Mouse (Mus musculus) regulatory T cell (primary cell): ENCODE measurements at regions not wholly inside any gene's neighbourhood (a gene's known extent, or its start where the extent isn't known, plus 50 kb on each side); places are given as distances from the start of the nearest gene placed in this dataset.

ENCODE experiments used
- in situ Hi-C: fragments of 300-600 bp; cut with MboI, MseI; formaldehyde crosslinking; loops from one replicate; pipeline ENCODE4 v1.15.1; 2025; ENCODE audit warnings: high pct_unique_total_duplicates

GRCm38 (mm10) chr17:44336842-44337241 lies 148.5 kb downstream of the Clic5 start:
- in situ Hi-C loops: no loop called here

GRCm38 (mm10) chr17:44337253-44337652 lies 148.9 kb downstream of the Clic5 start:
- in situ Hi-C loops: no loop called here

GRCm38 (mm10) chr17:44344542-44344941 lies 156.2 kb downstream of the Clic5 start:
- in situ Hi-C loops: no loop called here

- in situ Hi-C loops: no loop called here
Observed at GRCm38 (mm10) chr17:44345374-44345773, 157.0 kb downstream of the Clic5 start.

GRCm38 (mm10) chr17:44350201-44350948 lies 162.0 kb downstream of the Clic5 start:
- in situ Hi-C loops: no loop called here

GRCm38 (mm10) chr17:44350949-44351244 lies 162.5 kb downstream of the Clic5 start:
- in situ Hi-C loops: no loop called here

GRCm38 (mm10) chr17:44351499-44352117 lies 163.2 kb downstream of the Clic5 start:
- in situ Hi-C loops: no loop called here

- in situ Hi-C loops: no loop called here
Observed at GRCm38 (mm10) chr17:44352142-44352541, 163.8 kb downstream of the Clic5 start.

GRCm38 (mm10) chr17:44363111-44363510 lies 174.7 kb downstream of the Clic5 start:
- in situ Hi-C loops: no loop called here

- in situ Hi-C loops: no loop called here
Observed at GRCm38 (mm10) chr17:44364494-44364893, 176.1 kb downstream of the Clic5 start.

GRCm38 (mm10) chr17:44366438-44366837 lies 178.1 kb downstream of the Clic5 start:
- in situ Hi-C loops: no loop called here

GRCm38 (mm10) chr17:44367561-44367960 lies 179.2 kb downstream of the Clic5 start:
- in situ Hi-C loops: no loop called here

- in situ Hi-C loops: no loop called here
Observed at GRCm38 (mm10) chr17:44370966-44371465, 182.6 kb downstream of the Clic5 start.

- in situ Hi-C loops: no loop called here
Observed at GRCm38 (mm10) chr17:44371620-44372019, 183.2 kb downstream of the Clic5 start.

GRCm38 (mm10) chr17:44373744-44374456 lies 185.5 kb downstream of the Clic5 start:
- in situ Hi-C loops: no loop called here

- in situ Hi-C loops: no loop called here
Observed at GRCm38 (mm10) chr17:44378391-44378790, 190.0 kb downstream of the Clic5 start.

- in situ Hi-C loops: no loop called here
Observed at GRCm38 (mm10) chr17:44388916-44389315, 200.5 kb downstream of the Clic5 start.

- in situ Hi-C loops: no loop called here
Observed at GRCm38 (mm10) chr17:44397829-44398228, 209.4 kb downstream of the Clic5 start.

GRCm38 (mm10) chr17:44398231-44398630 lies 209.8 kb downstream of the Clic5 start:
- in situ Hi-C loops: no loop called here

GRCm38 (mm10) chr17:44404923-44405322 lies 216.5 kb downstream of the Clic5 start:
- in situ Hi-C loops: loop anchor here (10.0 kb wide), 1 partner anchor 250 kb away; no protein-coding TSS in a partner anchor

- in situ Hi-C loops: no loop called here
Observed at GRCm38 (mm10) chr17:44410961-44411360, 222.6 kb downstream of the Clic5 start.

- in situ Hi-C loops: no loop called here
Observed at GRCm38 (mm10) chr17:44418676-44419404, 230.5 kb downstream of the Clic5 start.
